Mouse (Mus musculus) heart, embryonic 10.5 days (tissue): Measurements from ENCODE around the gene Clec4d. TPM values are rescaled to one million over a fixed set of nuclear protein-coding genes. Genes with fewer than 3 reads are reported as not detected.
"Not testable (repeated sequence)": the region's sequence is repeated elsewhere in the genome, so short reads cannot be mapped to it uniquely, and the experiment has no call there.

Source experiments
- DNase-seq: peaks from one replicate; pipeline ENCODE4 v3.0.0-alpha.2; 2017; ENCODE audit warnings: low spot score
- H3K27ac ChIP-seq: fragments of 300-500 bp; sonication (generic); 2 replicates; pipeline ENCODE4 v1.5.1; 2016; ENCODE audit warnings: mild to moderate bottlenecking
- H3K27me3 ChIP-seq: fragments of 300-500 bp; sonication (generic); 2 replicates; pipeline ENCODE4 v1.6.1; 2016; ENCODE audit warnings: mild to moderate bottlenecking; ENCODE audit not compliant: poor library complexity, insufficient read depth, severe bottlenecking
- H3K36me3 ChIP-seq: fragments of 300-500 bp; sonication (generic); 2 replicates; pipeline ENCODE4 v1.6.1; 2016; ENCODE audit warnings: mild to moderate bottlenecking, moderate library complexity
- H3K4me1 ChIP-seq: fragments of 300-500 bp; sonication (generic); 2 replicates; pipeline ENCODE4 v1.6.1; 2016; ENCODE audit warnings: mild to moderate bottlenecking
- H3K4me3 ChIP-seq: fragments of 300-500 bp; sonication (generic); 2 replicates; pipeline ENCODE4 v1.5.1; 2016; ENCODE audit warnings: mild to moderate bottlenecking, moderate library complexity
- H3K9me3 ChIP-seq: fragments of 300-500 bp; sonication (generic); 2 replicates; pipeline ENCODE4 v1.6.1; 2016; ENCODE audit warnings: mild to moderate bottlenecking, moderate library complexity
- WGBS: fragments of 180-500 bp; shearing (Covaris S2); methylation state at CpG from one replicate; pipeline ENCODE4 v1.1.7; 2016; 5-methylcytosine and 5-hydroxymethylcytosine counted together
- polyA plus RNA-seq: library from polyadenylated mRNA; unstranded; fragments of >200 nt; fragmentation: Nextera tagmentation; extraction: Ambion mirVana; gene quantifications from 2 replicates; pipeline ENCODE4 v1.2.1, GENCODE M21; 2016

Clec4d gene
- not detected in 2 replicates for polyA plus RNA-seq

GRCm38 (mm10) chr6:123261555-123262161 is at the start of gene Clec4d:
Gene Clec4d (plus strand): TSS chr6:123262111.
- Histone ChIP-seq H3K4me3 (no peak within 1 kb of the TSS), H3K36me3 (no peaks in the 10 kb centered on the region), H3K9me3 (no peaks in the 10 kb centered on the region), H3K27ac (no peak within 1 kb of the TSS), H3K27me3 (no peaks in the 10 kb centered on the region), H3K4me1 (no peaks in the 10 kb centered on the region)
- WGBS: 61% methylated on average over 4 of the region's 4 CpGs
- no peak for DNase-seq

- DNase-seq: no peak
- Histone ChIP-seq H3K27ac (no peak overlapping the region), H3K4me3 (no peak overlapping the region), H3K27me3 (no peaks in the 10 kb centered on the region), H3K4me1 (no peaks in the 10 kb centered on the region), H3K36me3 (no peaks in the 10 kb centered on the region), H3K9me3 (no peaks in the 10 kb centered on the region)
- WGBS: 73% methylated on average over 2 of the region's 2 CpGs
Observed at GRCm38 (mm10) chr6:123227519-123228166, 34.3 kb upstream of the Clec4d start.

DNA sequence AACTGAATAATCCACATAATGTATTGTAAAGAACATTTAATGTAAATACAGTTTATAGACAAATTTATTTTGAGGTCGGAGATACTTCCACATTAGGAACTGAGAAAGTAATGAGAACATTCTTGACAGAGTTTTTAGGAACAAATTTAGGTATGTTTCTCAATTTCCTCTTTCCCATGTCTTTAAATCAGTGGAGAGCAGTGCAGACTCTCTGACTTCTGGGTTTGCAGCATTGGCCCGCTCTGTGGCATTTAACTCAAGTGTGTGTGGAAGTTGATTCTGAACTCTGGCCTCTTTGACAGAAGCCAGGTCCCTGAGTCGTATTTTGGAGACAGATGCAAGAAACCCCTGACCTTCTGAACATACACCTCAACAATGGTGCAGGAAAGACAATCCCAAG is 32.3 kb upstream of the Clec4d start, which contains the start of gene Clec4n:
Gene Clec4n, plus strand, starts transcription at position 200 of the 400 bp plus-strand sequence.
- H3K27me3 ChIP-seq: no peaks in the 10 kb centered on the region
- H3K9me3 ChIP-seq: no peaks in the 10 kb centered on the region
- no peak within 1 kb of the TSS for H3K4me3 ChIP-seq
- 64% methylated on average over 3 of the region's 3 CpGs for WGBS
- H3K4me1 ChIP-seq: no peaks in the 10 kb centered on the region
- no peak within 1 kb of the TSS for H3K27ac ChIP-seq
- no peaks in the 10 kb centered on the region for H3K36me3 ChIP-seq
- no peak for DNase-seq

- WGBS: 66% methylated on average over 2 of the region's 2 CpGs
Observed at GRCm38 (mm10) chr6:123231149-123231548, 30.8 kb upstream of the Clec4d start.

GRCm38 (mm10) chr6:123237582-123237981 is 24.3 kb upstream of the Clec4d start:
- Histone ChIP-seq H3K36me3 (no peaks in the 10 kb centered on the region), H3K27ac (no peak overlapping the region), H3K27me3 (no peaks in the 10 kb centered on the region), H3K9me3 (no peaks in the 10 kb centered on the region), H3K4me1 (no peaks in the 10 kb centered on the region), H3K4me3 (no peak overlapping the region)
- DNase-seq: no peak

More at GRCm38 (mm10) chr6:123231149-123231548, 30.8 kb upstream of the Clec4d start:
- no peak for DNase-seq
- Histone ChIP-seq H3K4me3 (no peak overlapping the region), H3K9me3 (no peaks in the 10 kb centered on the region), H3K36me3 (no peaks in the 10 kb centered on the region), H3K27me3 (no peaks in the 10 kb centered on the region), H3K4me1 (no peaks in the 10 kb centered on the region), H3K27ac (no peak overlapping the region)

GRCm38 (mm10) chr6:123244201-123244600 is 17.7 kb upstream of the Clec4d start:
- Histone ChIP-seq H3K36me3 (no peaks in the 10 kb centered on the region), H3K27me3 (no peaks in the 10 kb centered on the region), H3K4me3 (no peak overlapping the region), H3K4me1 (no peaks in the 10 kb centered on the region), H3K9me3 (no peaks in the 10 kb centered on the region), H3K27ac (no peak overlapping the region)
- WGBS: 81% methylated on average over 5 of the region's 5 CpGs
- DNase-seq: no peak

GRCm38 (mm10) chr6:123248862-123249261 is 13.0 kb upstream of the Clec4d start:
- H3K9me3 ChIP-seq, DNase-seq, H3K27me3 ChIP-seq, H3K4me1 ChIP-seq, H3K27ac ChIP-seq, H3K4me3 ChIP-seq, H3K36me3 ChIP-seq: not testable (repeated sequence)
- WGBS: 79% methylated on average over 2 of the region's 2 CpGs

DNA sequence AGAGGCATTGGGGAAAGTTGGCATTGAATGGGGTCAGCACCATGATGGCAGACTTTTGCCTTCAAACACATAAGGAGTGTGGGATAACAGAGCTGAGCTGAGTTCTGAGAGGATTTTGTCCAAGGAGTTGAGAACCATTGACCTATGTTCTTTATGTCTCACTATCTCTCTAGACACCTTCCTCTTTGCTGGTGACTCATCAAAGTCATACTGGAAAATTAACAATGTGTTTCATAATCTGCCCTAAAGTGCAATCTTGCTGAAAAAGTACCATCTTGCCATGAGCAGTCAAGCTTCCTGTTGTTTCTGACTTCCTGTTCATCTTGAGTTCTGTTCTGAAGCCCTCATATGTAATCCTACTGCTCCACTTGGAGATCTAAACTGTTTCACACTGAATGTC is 9.2 kb upstream of the Clec4d start:
- Histone ChIP-seq H3K27ac (no peak overlapping the region), H3K4me1 (no peaks in the 10 kb centered on the region), H3K36me3 (no peaks in the 10 kb centered on the region), H3K9me3 (peaks cover 6% of the 10 kb centered on the region; the same call in 1 of the 2 replicates), H3K4me3 (no peak overlapping the region), H3K27me3 (no peaks in the 10 kb centered on the region)
- DNase-seq: no peak

GRCm38 (mm10) chr6:123258946-123259345 is 3.0 kb upstream of the Clec4d start:
- Histone ChIP-seq H3K36me3 (no peaks in the 10 kb centered on the region), H3K27me3 (no peaks in the 10 kb centered on the region), H3K4me1 (no peaks in the 10 kb centered on the region), H3K27ac (no peak overlapping the region), H3K4me3 (no peak overlapping the region), H3K9me3 (no peaks in the 10 kb centered on the region)
- WGBS: 67% methylated on average over 3 of the region's 3 CpGs
- DNase-seq: no peak

GRCm38 (mm10) chr6:123259889-123260603 is 1.9 kb upstream of the Clec4d start:
- no peak overlapping the region for H3K27ac ChIP-seq

DNA sequence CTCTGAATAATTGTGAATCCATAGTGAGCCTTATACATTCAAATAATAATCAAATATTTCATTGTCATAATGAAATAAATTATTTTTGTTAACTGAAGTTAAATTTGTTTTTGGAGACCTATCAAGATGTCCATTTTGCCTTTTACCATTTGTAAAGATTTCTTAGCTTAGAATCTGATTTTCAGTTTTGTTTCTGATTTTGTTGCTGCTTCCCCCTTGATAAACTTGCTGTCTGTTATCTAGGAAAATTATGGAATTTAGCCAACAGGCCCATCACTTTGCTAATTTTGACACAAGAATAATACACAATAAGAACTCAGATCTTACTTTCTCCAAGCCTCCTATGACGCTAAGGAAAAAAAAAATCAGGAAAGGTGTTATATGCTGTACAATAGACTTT is 1.0 kb upstream of the Clec4d start:
- no peaks in the 10 kb centered on the region for H3K36me3 ChIP-seq
- no peak overlapping the region for H3K27ac ChIP-seq
- no peak for DNase-seq
- H3K4me3 ChIP-seq: no peak overlapping the region
- WGBS: 75% methylated on average over 1 of the region's 1 CpGs
- H3K4me1 ChIP-seq: no peaks in the 10 kb centered on the region
- no peaks in the 10 kb centered on the region for H3K9me3 ChIP-seq
- no peaks in the 10 kb centered on the region for H3K27me3 ChIP-seq

More at GRCm38 (mm10) chr6:123259889-123260603, 1.9 kb upstream of the Clec4d start:
- DNase-seq: no peak
- Histone ChIP-seq H3K27me3 (no peaks in the 10 kb centered on the region), H3K36me3 (no peaks in the 10 kb centered on the region), H3K9me3 (no peaks in the 10 kb centered on the region), H3K4me3 (no peak overlapping the region), H3K4me1 (no peaks in the 10 kb centered on the region)
- 81% methylated on average over 4 of the region's 4 CpGs for WGBS

DNA sequence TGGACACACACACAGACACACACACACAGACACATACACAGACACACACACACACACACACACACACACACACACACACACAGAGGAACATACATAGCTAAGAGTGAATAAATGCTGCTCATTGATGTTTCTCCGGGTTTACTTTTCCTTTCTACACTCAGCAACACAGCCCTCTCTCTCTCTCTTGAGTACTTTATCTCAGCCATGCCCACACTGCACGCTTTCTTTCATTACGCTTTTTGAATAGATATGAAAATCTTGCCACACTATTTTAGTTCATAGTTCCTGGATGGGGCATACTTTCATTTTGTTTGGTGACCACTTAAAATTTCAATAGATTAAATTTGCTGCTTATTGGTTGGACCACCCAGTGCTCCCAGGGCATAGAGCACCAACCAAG is 2.3 kb downstream of the Clec4d start:
- Histone ChIP-seq H3K27me3 (no peaks in the 10 kb centered on the region), H3K27ac (no peak overlapping the region), H3K36me3 (no peaks in the 10 kb centered on the region), H3K4me1 (no peaks in the 10 kb centered on the region), H3K9me3 (no peaks in the 10 kb centered on the region), H3K4me3 (no peak overlapping the region)
- DNase-seq: no peak
- 89% methylated on average over 3 of the region's 3 CpGs for WGBS

GRCm38 (mm10) chr6:123265809-123266208 is 3.9 kb downstream of the Clec4d start:
- no peaks in the 10 kb centered on the region for H3K4me1 ChIP-seq
- H3K27me3 ChIP-seq: no peaks in the 10 kb centered on the region
- H3K27ac ChIP-seq: no peak overlapping the region
- 87% methylated on average over 4 of the region's 4 CpGs for WGBS
- no peak for DNase-seq
- no peaks in the 10 kb centered on the region for H3K9me3 ChIP-seq
- no peaks in the 10 kb centered on the region for H3K36me3 ChIP-seq
- no peak overlapping the region for H3K4me3 ChIP-seq
